Mouse (Mus musculus) ES-CJ7 (cell line): ENCODE measurements around the gene Ccdc117.
"Not testable (repeated sequence)": the region's sequence is repeated elsewhere in the genome, so short reads cannot be mapped to it uniquely, and the experiment has no call there.

Source experiments
- DNase-seq: peaks from one replicate; pipeline ENCODE4 v3.0.0; 2011; ENCODE audit warnings: low read depth, low spot score

Ccdc117 gene

GRCm38 (mm10) chr11:5541799-5542481 is at the start of gene Ccdc117:
TSS of gene Ccdc117 (minus strand) at chr11:5542187.
- DNase-seq = peak; percentile 98

DNA sequence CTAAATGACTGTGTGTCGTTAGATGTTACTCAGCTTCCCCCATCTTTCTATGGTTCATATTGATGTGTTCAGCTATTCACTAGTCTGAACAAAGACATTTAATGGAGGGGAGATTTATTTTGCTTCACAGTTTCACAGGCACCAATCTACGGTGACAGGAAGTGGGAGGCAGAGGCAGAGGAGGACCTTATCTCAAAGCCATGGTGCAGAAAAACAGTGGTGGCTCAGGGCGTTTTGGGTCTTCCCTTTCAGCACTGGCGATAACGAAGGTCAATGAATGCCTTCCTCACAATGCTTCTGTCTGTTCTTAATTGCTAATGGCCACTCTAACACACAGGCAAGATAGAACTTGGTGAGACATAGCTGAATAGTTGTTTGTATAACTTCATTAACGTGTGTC is 33.1 kb upstream of the Ccdc117 start:
- DNase-seq = no peak

DNA sequence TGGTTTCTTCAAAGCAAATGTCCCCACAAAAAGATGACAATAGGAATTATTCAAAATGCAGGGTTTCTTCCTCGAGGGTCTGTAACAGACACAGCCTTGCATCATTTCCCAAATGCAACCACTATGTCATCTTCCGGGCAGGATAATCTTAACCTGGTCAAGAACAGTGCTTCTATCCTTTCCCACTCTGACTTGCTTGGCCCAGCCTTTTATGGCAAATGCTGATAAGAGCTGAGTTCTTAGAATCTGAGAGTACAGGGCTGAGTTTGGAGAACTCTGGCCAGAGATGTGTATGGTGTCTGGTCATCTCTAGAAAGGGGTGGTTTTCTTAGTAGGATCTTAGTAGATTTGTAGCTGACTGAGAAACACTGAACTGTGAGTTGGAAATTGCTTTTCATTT is 31.8 kb upstream of the Ccdc117 start:
- DNase-seq = no peak

GRCm38 (mm10) chr11:5571856-5572255 is 29.9 kb upstream of the Ccdc117 start:
- DNase-seq = no peak

- peak; percentile 21 for DNase-seq
Observed at GRCm38 (mm10) chr11:5569474-5569873, 27.5 kb upstream of the Ccdc117 start, which contains the start of gene Ankrd36. TSS of gene Ankrd36 (plus strand) at chr11:5569684.

- no peak for DNase-seq
Observed at GRCm38 (mm10) chr11:5568082-5568481, 26.1 kb upstream of the Ccdc117 start.

- no peak for DNase-seq
Observed at GRCm38 (mm10) chr11:5567654-5568053, 25.7 kb upstream of the Ccdc117 start.

DNA sequence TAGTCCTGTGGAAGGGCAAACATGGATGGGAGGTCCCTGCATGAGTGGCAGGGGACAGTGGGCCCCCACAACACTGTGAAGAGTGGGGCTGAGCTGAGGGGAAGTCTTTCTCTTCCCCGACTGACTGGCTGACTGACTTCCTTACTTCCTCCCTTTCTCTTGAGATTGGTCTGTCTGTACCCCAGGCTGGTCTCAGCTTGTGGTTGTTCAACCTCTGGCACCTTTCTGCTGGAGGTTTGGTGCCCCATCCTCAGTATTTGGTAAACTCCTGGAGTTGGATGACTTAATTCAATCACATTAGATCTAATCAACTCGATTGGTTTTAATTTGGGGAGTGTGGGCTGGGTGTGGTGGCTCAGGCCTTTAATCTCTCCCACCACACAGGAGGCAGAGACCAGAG is 24.5 kb upstream of the Ccdc117 start:
- DNase-seq = no peak

- DNase-seq = no peak
Observed at GRCm38 (mm10) chr11:5565596-5565995, 23.6 kb upstream of the Ccdc117 start.

DNA sequence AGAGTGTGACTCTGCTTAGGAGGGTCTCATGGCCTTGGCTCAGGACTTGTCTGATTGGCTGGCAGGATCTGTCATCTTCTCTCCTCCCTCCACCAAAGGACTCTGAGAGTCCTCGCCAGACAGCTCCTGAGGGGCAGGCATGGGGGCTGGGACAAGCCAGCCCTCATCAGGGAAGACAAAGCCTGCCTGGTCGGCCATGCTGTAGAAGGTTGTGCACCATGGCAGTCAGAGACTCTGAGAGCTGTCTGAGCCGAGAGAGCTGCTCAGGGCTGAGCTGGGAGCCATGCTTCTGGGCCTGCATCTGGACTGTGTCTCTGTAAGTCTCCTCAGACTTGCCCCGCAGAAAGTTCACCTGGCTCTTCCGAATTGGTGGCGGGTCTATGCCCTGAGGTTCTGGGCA is 21.9 kb upstream of the Ccdc117 start:
- DNase-seq = no peak

- peak; percentile 75 for DNase-seq
Observed at GRCm38 (mm10) chr11:5562625-5563268, 20.8 kb upstream of the Ccdc117 start.

GRCm38 (mm10) chr11:5560273-5560672 is 18.3 kb upstream of the Ccdc117 start:
- DNase-seq = no peak

DNA sequence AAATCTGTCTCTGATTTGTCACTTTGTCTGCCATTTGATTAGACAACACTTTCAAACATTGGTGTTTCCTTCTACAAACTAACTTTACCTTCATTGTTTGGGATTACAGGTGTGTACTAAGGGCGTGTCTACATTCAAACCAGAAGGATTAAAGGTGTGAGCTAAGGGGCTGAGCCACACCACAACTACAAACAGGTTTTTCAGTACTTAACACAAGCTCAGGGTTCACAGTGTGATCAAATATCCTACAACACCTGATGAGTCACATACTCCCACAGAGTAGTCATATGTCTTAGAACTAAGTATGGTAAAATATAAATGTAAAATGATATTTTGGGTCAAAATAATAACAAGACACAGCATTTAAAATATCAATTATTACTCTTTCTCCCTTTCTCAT is 9.9 kb upstream of the Ccdc117 start:
- no peak for DNase-seq

- no peak for DNase-seq
Observed at GRCm38 (mm10) chr11:5551430-5551829, 9.4 kb upstream of the Ccdc117 start.

DNA sequence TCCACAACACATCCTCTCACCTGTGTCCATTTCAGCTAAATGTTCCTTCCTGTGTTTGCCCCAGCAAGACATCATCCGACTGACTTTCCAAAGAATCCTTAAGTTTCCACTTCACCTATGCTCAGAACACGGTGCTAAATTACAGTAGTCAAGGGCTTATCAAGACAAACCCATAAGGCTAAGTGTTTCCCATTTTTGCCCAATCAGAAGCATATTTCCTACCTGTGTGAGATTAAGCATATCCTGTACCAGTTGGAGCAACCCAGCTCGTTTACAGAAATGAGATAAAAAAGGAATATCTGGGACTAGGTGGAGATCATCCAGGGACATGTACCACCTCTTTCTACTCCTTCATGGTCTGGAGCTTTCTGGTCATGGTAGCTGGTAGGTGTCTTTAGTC is 4.7 kb upstream of the Ccdc117 start:
- no peak for DNase-seq

- no peak for DNase-seq
Observed at GRCm38 (mm10) chr11:5545457-5545856, 3.5 kb upstream of the Ccdc117 start.

GRCm38 (mm10) chr11:5544709-5545108 is 2.7 kb upstream of the Ccdc117 start:
- DNase-seq = not testable (repeated sequence)

GRCm38 (mm10) chr11:5543281-5543680 is 1.3 kb upstream of the Ccdc117 start:
- DNase-seq = no peak

- no peak for DNase-seq
Observed at GRCm38 (mm10) chr11:5542482-5543185, 647 bp upstream of the Ccdc117 start.

- no peak for DNase-seq
Observed at GRCm38 (mm10) chr11:5541230-5541798, 673 bp downstream of the Ccdc117 start.

GRCm38 (mm10) chr11:5540331-5540730 is 1.7 kb downstream of the Ccdc117 start:
- DNase-seq = no peak

DNA sequence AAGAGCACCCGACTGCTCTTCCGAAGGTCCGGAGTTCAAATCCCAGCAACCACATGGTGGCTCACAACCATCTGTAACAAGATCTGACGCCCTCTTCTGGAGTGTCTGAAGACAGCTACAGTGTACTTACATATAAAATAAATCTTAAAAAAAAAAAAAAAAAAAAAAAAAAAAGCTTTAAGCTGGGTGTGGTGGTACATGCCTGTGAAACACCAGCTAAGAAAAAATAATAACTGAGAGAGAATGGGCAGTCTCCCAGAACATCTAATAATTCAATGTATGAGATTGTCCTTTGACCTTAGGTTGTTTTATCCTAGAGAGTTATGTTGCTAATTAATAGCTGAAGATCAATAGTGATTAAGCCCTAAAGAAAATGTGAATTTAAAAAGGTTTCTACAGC is 4.5 kb downstream of the Ccdc117 start:
- not testable (repeated sequence) for DNase-seq
